Mouse (Mus musculus) layer of hippocampus, adult 18-20 months (tissue): ENCODE data around the gene Vmn2r94. TPM values are rescaled to one million over a fixed set of nuclear protein-coding genes. Genes with fewer than 3 reads are reported as not detected.

Experiments
- DNase-seq, 2 experiments: peaks; one replicate each; pipeline ENCODE4 v3.0.0; 2022; ENCODE audit warnings: low spot score in 2 of 2
- long read RNA-seq: library from polyadenylated mRNA; stranded (forward); transcript quantifications from one replicate; pipeline ENCODE4 v2.0.0, GENCODE M21; 2021
- total RNA-seq, 2 experiments: library from RNA; stranded (reverse); gene quantifications; 2 replicates each; pipeline ENCODE4 v1.2.3; 2021

Gene Vmn2r94
- total RNA-seq, result not detected
- long read RNA-seq, result 0 reads

DNA sequence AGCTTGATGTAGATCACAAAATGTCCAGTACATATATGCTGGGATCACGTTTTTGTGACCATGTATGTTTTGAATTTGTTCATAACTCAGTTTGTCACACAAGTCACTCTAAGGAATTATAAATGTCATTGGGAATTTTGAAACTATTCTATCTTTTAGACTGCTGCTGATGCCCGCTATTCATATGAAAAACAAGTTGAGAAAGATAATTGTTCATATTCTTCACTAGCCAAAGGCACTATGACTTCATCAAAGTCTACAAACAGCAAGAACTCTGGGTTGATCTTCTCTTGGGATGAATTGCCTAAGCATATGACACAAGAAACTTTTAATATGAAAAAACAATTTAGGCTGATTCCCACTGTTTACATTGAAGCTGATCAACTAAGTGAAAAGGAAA, at the start of gene Vmn2r94:
TSS of gene Vmn2r94 (minus strand) at position 101 of the 400 bp plus-strand sequence.
- DNase-seq, result no peak

DNA sequence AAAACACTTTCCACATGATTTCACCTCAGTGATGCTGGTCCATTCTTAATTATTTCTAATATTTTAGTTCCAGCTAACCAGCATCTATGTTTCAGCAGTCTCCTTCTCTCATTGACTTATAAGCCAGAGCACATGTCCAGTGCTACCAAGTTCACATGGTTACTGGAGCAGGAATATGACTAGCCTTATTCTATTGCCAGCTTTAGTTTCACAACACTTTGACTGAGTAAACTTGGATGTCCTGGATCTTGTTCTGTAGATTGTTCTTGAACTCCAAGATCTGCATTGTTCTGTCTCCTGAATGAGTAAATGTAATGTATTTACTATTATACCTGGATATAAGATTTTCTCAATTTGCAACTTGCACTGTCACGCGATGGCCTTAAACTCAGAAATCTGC, 45.5 kb upstream of the Vmn2r94 start:
- no peak for DNase-seq

DNA sequence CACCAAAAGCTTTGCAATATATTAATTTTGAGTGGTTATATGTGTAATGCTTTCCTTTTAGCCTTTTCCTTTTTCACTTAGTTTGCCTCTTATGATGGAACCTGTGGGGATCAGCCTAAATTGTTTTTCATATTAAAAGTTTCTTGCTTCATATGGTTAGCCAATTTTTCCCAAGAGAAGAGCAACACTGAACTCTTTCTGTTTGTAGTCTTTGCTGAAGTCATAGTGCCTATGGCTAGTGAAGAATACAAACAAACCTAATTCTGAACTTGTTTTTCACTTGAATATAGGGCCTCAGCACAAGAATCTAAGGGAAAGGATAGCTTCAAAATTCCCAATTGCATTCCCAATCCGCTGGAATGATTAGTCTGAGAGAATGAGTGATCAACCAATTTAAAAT, 20.2 kb upstream of the Vmn2r94 start, which contains the start of gene Vmn2r93:
TSS of gene Vmn2r93 (plus strand) at position 301 of the 400 bp plus-strand sequence.
- DNase-seq, result no peak

DNA sequence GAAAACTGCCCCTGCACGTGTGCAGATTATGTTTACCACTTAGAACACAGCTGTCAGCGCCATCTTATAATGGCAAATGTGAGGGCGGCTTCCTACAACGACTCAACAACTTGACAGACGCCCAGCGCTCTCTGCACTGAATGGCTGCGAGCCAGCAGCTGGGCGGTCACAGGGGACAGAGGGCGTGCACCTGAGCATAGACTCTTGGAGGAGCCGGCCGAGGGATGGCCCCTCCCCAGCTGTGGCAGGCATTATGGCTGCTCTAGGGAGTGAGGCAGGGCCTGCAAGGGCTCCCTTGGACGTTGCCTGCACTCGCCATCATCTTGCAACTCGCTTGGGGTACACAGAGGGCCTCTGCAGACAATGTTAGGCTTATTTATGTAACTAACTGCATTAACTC, 40.6 kb downstream of the Vmn2r94 start:
- DNase-seq, result no peak

DNA sequence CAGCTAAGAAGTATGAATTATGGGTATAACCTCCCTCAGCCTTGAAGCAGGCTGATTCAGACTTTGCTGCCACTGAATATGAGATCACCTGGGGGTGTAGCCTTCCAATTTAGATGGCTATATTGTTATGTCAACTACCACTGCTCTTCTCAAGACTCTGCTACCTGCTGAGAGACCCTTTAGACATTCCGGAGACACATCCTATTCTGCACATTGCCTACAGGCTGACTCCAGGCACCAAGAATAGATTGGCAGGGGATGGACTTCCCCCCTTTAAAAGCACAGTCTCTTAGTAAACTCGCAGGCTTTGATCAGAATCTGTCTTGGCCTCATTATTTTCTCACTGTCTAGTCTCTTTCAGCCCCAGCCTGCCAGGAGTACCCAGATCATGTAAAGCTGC, 45.6 kb downstream of the Vmn2r94 start:
- DNase-seq, result no peak

DNA sequence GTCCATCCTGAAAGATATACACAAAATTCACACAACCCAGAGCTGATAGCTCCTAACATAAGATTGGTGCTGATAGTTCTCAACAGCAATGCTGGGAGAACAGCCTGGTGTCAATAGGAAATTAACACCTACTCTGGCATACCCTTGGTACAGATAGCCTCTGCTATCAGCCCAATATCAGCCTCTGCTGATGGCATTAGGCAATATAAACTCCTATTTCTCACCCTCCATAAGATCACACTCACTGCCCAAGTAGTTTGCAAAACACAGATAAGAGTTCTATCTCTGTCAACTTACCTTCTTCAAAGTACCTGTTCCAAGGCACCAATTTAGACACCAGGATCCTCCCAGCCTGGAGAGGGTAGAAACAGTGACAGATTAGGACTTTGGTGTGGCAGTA, 56.3 kb downstream of the Vmn2r94 start:
- DNase-seq, result no peak

Other genes starting within 250 kb of the Vmn2r94 start
- under 1 TPM in 1 of 2 experiments, not detected in 1; 0.05 TPM for gene Vmn2r124, start 228.3 kb downstream of the Vmn2r94 start, total RNA-seq
- gene Vmn2r91, start 192.7 kb downstream of the Vmn2r94 start, total RNA-seq, result not detected
- not detected for gene Vmn2r92, start 125.9 kb downstream of the Vmn2r94 start, total RNA-seq
- gene Vmn2r93, start 20.3 kb upstream of the Vmn2r94 start, total RNA-seq, result not detected
- gene Vmn2r95, start 146.3 kb upstream of the Vmn2r94 start, total RNA-seq, result under 1 TPM in 1 of 2 experiments, not detected in 1; 0.02 TPM